Mouse (Mus musculus) bone marrow, adult 2 months (tissue): ENCODE measurements around the gene Setd2.

Source experiments
- CTCF ChIP-seq: fragments of 200-500 bp; IDR thresholded peaks from 2 replicates; pipeline ENCODE4 v1.5.1; 2011; ENCODE audit warnings: low read length, control low read depth; ENCODE audit not compliant: control insufficient read depth, insufficient read depth
- POLR2A ChIP-seq: fragments of 200-500 bp; IDR thresholded peaks from 2 replicates; pipeline ENCODE4 v1.6.1; 2011; ENCODE audit warnings: low read depth, mild to moderate bottlenecking, control low read depth, low read length, borderline replicate concordance; ENCODE audit not compliant: control insufficient read depth

GRCm38 (mm10) chr9:110631191-110631590 lies 98.8 kb downstream of the Setd2 start:
- TF ChIP-seq POLR2A (no peak), CTCF (peak; percentile 62)
